Mouse (Mus musculus) forebrain, postnatal 0 days (tissue): ENCODE data around the gene Gm17402. TPM values are rescaled to one million over a fixed set of nuclear protein-coding genes. Genes with fewer than 3 reads are reported as not detected.

Source experiments
- ATAC-seq: fragments of 200-750 bp; cut with Nextera tagmentation; 2 replicates; pipeline ENCODE4 v1.8.0; 2017; ENCODE audit warnings: mild to moderate bottlenecking, moderate library complexity
- DNase-seq: peaks from one replicate; pipeline ENCODE4 v3.0.0-alpha.2; 2015
- H3K27ac ChIP-seq: fragments of 300-500 bp; sonication (generic); 2 replicates; pipeline ENCODE4 v1.5.1; 2014; ENCODE audit warnings: low read depth, mild to moderate bottlenecking, antibody characterized with exemption, low read length, moderate library complexity, mixed read lengths
- H3K27me3 ChIP-seq: fragments of 300-500 bp; sonication (generic); 2 replicates; pipeline ENCODE4 v1.6.1; 2014; ENCODE audit warnings: mild to moderate bottlenecking, low read length, mixed read lengths; ENCODE audit not compliant: insufficient read depth
- H3K36me3 ChIP-seq: fragments of 300-500 bp; sonication (generic); 2 replicates; pipeline ENCODE4 v1.6.1; 2014; ENCODE audit warnings: mild to moderate bottlenecking, moderate library complexity; ENCODE audit not compliant: insufficient read depth
- H3K4me1 ChIP-seq: fragments of 300-500 bp; sonication (generic); 2 replicates; pipeline ENCODE4 v1.6.1; 2014; ENCODE audit warnings: antibody characterized with exemption; ENCODE audit not compliant: insufficient read depth
- H3K4me2 ChIP-seq: fragments of 300-500 bp; sonication (generic); 2 replicates; pipeline ENCODE4 v1.6.1; 2014; ENCODE audit warnings: low read depth, mild to moderate bottlenecking, moderate library complexity
- H3K4me3 ChIP-seq: fragments of 300-500 bp; sonication (generic); 2 replicates; pipeline ENCODE4 v1.5.1; 2014; ENCODE audit warnings: low read depth, low read length, mixed read lengths
- H3K9ac ChIP-seq: fragments of 300-500 bp; sonication (generic); 2 replicates; pipeline ENCODE4 v1.6.1; 2014; ENCODE audit warnings: mild to moderate bottlenecking
- H3K9me3 ChIP-seq: fragments of 300-500 bp; sonication (generic); 2 replicates; pipeline ENCODE4 v1.6.1; 2016; ENCODE audit warnings: low read length
- CTCF ChIP-seq: sonication (generic); IDR thresholded peaks from 2 replicates; pipeline ENCODE4 v1.5.1; 2016; ENCODE audit warnings: antibody characterized with exemption, control low read depth, low read depth
- WGBS: fragments of 180-500 bp; shearing (Covaris S2); extraction: QIAGEN DNeasy Blood & Tissue Kit; methylation state at CpG from one replicate; pipeline ENCODE4 v1.1.7; 2014; 5-methylcytosine and 5-hydroxymethylcytosine counted together
- polyA plus RNA-seq: library from polyadenylated mRNA; unstranded; fragments of >200 nt; fragmentation: Nextera tagmentation; extraction: Ambion mirVana; gene quantifications from 2 replicates; pipeline ENCODE4 v1.2.1, GENCODE M21; 2015
- total RNA-seq: library from RNA; depleted of rRNA; stranded (reverse); fragments of >200 nt; gene quantifications from 2 replicates; pipeline ENCODE4 v1.2.3, GENCODE M21; 2014; rRNA removed

Gm17402 gene
- total and polyA plus RNA-seq, 2 experiments from 2014 or later = not detected

DNA sequence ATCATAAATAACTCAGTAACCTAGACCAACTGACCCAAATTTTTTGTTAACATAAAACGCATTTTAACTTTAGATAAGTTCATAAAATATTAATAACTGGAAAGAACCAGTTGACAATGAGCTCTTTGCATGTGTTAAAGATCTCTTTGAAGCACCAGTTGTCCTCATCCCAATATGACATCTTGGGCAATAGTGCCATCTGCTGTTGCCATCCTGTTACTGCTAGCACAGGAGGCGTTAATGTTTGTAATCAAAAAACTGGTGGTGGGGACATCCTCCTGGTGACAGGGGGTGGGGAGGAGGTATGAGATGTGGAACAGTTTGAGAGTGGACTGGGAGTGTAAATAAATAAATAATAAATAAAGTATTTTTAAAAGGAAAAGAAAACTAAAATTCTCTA, 30.4 kb downstream of the Gm17402 start:
- DNase-seq (peak; percentile 81), ATAC-seq (peak; percentile 67; the same call in 1 of the 2 replicates)

GRCm38 (mm10) chr3:67343004-67343662, 31.8 kb downstream of the Gm17402 start:
- no peaks in the 10 kb centered on the region for H3K9me3 ChIP-seq
- peak; percentile 45 for DNase-seq
- no peaks in the 10 kb centered on the region for H3K36me3 ChIP-seq
- no peak for ATAC-seq
- 59% methylated on average over 5 of the region's 5 CpGs for WGBS
- H3K27ac ChIP-seq = no peak overlapping the region
- H3K27me3 ChIP-seq = no peaks in the 10 kb centered on the region
- no peak overlapping the region for H3K9ac ChIP-seq
- H3K4me2 ChIP-seq = no peak overlapping the region
- H3K4me3 ChIP-seq = no peak overlapping the region
- H3K4me1 ChIP-seq = no peaks in the 10 kb centered on the region
- peak; percentile 68 for TF ChIP-seq CTCF

More for the DNA sequence above, 30.4 kb downstream of the Gm17402 start:
- Histone ChIP-seq H3K27ac (no peak overlapping the region), H3K4me2 (no peak overlapping the region), H3K27me3 (no peaks in the 10 kb centered on the region), H3K9ac (no peak overlapping the region), H3K4me1 (no peaks in the 10 kb centered on the region), H3K4me3 (no peak overlapping the region), H3K36me3 (no peaks in the 10 kb centered on the region), H3K9me3 (no peaks in the 10 kb centered on the region)
- 5% methylated on average over 2 of the region's 2 CpGs for WGBS
- peak; percentile 92 for TF ChIP-seq CTCF

GRCm38 (mm10) chr3:67340921-67341320, 34.0 kb downstream of the Gm17402 start:
- Histone ChIP-seq H3K27ac (no peak overlapping the region), H3K9me3 (no peaks in the 10 kb centered on the region), H3K36me3 (no peaks in the 10 kb centered on the region), H3K9ac (no peak overlapping the region), H3K4me3 (no peak overlapping the region), H3K4me1 (no peaks in the 10 kb centered on the region), H3K4me2 (no peak overlapping the region), H3K27me3 (no peaks in the 10 kb centered on the region)
- 33% methylated on average over 7 of the region's 7 CpGs for WGBS
- ATAC-seq (no peak), DNase-seq (no peak)
- no peak for TF ChIP-seq CTCF

- Histone ChIP-seq H3K9ac (no peak overlapping the region), H3K36me3 (no peaks in the 10 kb centered on the region), H3K4me1 (no peaks in the 10 kb centered on the region), H3K4me3 (no peak overlapping the region), H3K27ac (no peak overlapping the region), H3K4me2 (no peak overlapping the region), H3K9me3 (no peaks in the 10 kb centered on the region), H3K27me3 (no peaks in the 10 kb centered on the region)
- 59% methylated on average over 3 of the region's 3 CpGs for WGBS
- no peak for ATAC-seq
- TF ChIP-seq CTCF = no peak
- no peak for DNase-seq
Observed at GRCm38 (mm10) chr3:67339558-67339957, 35.4 kb downstream of the Gm17402 start.

GRCm38 (mm10) chr3:67322422-67322821, 52.5 kb downstream of the Gm17402 start:
- ATAC-seq (no peak), DNase-seq (no peak)
- TF ChIP-seq CTCF = no peak
- WGBS = 72% methylated on average over 4 of the region's 4 CpGs
- Histone ChIP-seq H3K27ac (no peak overlapping the region), H3K4me3 (no peak overlapping the region), H3K36me3 (no peaks in the 10 kb centered on the region), H3K9ac (no peak overlapping the region), H3K4me1 (no peaks in the 10 kb centered on the region), H3K27me3 (no peaks in the 10 kb centered on the region), H3K9me3 (no peaks in the 10 kb centered on the region), H3K4me2 (no peak overlapping the region)

Other genes starting within 250 kb of the Gm17402 start
- gene Mlf1, start 1.1 kb downstream of the Gm17402 start, total RNA-seq = 12.2 and 13.7 TPM in 2 replicates
- gene Mlf1, start 1.1 kb downstream of the Gm17402 start, polyA plus RNA-seq = 19.5 and 21.1 TPM in 2 replicates
- gene Gfm1, start 54.9 kb upstream of the Gm17402 start, total RNA-seq = 24.5 and 24.9 TPM in 2 replicates
- 18.1 and 22.0 TPM in 2 replicates for gene Gfm1, start 54.9 kb upstream of the Gm17402 start, polyA plus RNA-seq
- gene Lxn, start 88.8 kb upstream of the Gm17402 start, total RNA-seq = 46.0 and 47.5 TPM in 2 replicates
- gene Lxn, start 88.8 kb upstream of the Gm17402 start, polyA plus RNA-seq = 109 and 130 TPM in 2 replicates
- 0.69 and 2.6 TPM in 2 replicates for gene Rarres1, start 140.4 kb upstream of the Gm17402 start, total RNA-seq
- 2.0 and 2.4 TPM in 2 replicates for gene Rarres1, start 140.4 kb upstream of the Gm17402 start, polyA plus RNA-seq
- gene Mfsd1, start 207.6 kb upstream of the Gm17402 start, total RNA-seq = 22.6 and 27.1 TPM in 2 replicates
- gene Mfsd1, start 207.6 kb upstream of the Gm17402 start, polyA plus RNA-seq = 27.3 and 29.0 TPM in 2 replicates